Mouse (Mus musculus) cerebellum, postnatal 4 days (tissue): ENCODE results near the gene Zfp658.
A peak's percentile ranks its signal among the peaks of the same experiment; 100 is the strongest.

ENCODE experiments used
- DNase-seq, 2 experiments: peaks; one replicate each; pipeline ENCODE4 v3.0.0; 2022; ENCODE audit warnings: low spot score in 2 of 2, mixed read lengths in 1 of 2

Gene Zfp658

DNA sequence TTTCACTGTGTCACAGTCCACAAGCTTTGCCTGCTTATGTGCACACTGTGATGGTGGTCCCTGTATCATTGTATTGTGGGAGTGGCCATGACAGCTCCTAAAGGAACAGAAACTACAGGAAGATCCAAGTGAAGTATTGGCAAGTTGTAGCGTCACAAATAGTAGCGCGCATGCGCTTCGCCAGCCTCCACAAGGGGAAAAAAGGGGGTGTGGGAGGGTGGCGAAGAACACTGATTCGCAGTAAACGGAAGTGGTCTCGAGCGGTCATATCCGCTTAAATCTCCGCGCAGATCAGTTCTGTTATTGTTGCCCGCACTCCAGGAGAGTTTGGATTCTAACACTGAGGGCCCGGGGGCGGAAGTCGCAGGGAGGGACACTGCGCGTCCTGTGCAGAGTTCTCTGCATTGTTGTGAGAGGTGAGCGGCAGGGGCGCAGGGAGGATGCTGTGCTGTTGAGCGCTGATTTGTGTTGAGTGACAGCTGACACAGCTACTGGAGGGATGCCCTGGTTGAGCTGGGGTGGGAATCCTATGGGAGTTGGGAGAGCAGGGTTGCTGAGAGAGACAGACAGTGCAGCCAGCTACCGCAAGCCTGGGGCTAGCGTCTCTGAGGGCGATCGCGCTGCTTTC is at the start of gene Zfp658:
Gene Zfp658, plus strand, starts transcription at position 251 of the 628 bp plus-strand sequence.
- DNase-seq = peak; percentile 69 to 83

DNA sequence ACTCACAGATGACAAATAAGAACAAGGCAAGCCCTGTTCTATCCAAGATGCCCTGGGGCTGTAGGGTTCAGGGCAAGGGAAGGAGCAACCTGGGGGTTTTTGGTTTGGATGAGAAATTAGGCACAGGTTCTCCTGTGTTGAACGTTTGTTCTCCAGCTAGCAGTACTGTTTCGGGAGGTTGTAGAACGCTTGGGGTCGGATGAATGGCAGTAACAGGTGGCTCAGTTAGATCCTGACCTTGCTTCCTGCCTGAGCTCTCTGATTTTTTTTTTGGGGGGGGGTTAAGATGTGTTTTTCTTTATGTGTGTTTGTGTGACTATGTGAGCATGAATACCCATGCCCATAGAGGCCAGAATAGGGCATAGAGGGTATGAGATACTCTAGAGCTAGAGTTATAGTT is 49.5 kb upstream of the Zfp658 start:
- no peak for DNase-seq

DNA sequence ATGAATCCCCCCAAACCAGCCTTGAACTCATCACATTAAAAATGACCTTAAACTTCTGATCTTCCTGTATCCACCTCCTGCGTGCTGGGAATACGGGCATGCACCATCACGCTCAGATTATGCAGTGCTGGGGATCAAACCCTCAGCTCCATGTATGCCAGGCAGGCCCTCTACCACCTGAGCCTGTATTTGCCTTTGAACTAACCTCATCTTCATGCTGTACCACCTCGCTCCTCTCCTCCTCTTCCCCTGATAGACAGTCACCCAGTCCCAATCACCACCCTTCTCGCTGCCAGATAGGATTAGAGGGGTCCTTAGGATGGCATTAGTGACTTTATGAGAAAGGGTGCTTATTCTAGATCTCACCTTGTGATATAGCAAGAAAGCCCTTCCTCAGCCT is 47.0 kb upstream of the Zfp658 start:
- DNase-seq = no peak

DNA sequence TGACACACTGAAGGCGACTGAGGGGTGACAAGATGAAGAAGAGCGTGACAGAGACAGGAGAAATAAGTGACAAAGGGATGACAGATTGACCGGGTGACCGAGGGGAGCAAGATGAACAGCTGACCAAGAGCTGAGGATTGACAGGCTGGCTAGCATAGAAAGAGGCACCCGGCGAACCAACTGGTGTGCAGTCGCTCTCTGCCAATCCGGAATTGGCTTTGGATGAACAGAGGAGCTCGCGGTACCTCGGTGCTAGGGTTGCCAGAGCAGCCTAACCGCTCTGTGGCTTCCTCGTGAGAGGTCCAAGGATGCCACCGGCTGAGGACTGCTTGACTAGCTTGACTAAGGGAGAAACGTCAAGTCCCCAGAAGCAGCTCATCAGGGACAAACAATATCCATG is 43.7 kb upstream of the Zfp658 start:
- DNase-seq = peak in 1 of 2 experiments; percentile 24

DNA sequence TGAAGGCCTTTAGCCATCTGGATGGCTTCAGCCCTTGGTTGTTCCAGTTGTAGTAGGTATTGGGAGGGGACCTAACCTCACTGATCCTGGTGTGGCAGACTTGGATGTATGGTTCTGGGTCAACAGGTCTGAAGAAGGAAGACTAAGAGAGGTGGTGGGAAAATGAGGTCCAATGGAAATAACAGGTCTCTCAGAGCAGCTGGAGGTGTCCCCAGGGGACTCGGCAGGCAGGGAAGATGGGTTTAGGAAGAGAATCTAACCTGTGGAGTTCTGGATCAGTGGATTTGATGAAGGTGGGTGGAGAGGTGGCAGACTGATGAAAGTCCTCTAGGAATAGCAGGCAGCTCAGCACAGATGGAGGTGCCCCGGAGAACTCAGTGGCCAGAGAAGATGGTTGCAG is 39.3 kb upstream of the Zfp658 start:
- no peak for DNase-seq

DNA sequence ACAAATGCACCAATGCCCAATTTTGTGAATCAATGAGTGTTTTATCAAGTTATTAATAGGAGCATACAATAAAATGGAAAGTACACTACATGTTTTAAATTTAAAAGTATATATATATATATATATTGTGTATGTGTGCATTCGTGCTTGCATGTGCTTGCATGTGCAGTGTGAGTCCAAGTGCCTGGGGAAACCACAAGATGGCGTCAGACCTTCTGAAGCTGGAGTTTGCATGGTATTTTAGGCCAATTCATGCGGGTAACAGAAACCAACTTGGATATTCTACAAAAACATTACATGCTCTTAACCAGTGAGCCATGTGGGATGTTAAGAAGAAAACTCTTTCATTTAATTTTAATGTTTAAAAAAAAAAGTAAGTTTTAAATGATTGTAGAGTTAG is 36.7 kb upstream of the Zfp658 start:
- DNase-seq = no peak

DNA sequence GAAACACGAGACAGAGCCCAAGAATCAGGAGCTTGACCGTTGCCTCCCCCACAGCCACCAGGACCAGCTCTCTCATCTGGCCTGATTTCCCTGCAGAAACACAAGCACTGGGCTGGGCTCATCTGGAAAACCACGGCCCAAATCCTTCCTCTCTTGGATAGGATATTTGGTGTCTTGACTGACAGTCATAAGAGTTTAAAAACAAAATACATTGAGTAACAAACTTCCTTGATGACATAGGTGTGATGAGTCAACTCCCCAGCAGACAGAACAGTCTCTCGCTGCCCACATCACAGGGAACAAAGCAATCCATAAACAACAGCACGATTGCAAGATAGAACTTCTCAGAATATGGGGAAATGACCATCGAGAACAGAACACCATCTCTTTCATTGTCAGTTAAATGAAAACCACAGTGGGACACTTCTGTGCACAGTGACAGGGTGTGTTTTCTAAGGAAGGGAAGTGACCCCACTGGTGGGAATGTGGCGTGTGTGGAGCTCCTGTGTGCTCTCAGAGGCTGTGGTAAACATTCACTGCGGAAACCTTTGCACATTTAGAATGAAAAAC is 31.8 kb upstream of the Zfp658 start:
- no peak for DNase-seq

DNA sequence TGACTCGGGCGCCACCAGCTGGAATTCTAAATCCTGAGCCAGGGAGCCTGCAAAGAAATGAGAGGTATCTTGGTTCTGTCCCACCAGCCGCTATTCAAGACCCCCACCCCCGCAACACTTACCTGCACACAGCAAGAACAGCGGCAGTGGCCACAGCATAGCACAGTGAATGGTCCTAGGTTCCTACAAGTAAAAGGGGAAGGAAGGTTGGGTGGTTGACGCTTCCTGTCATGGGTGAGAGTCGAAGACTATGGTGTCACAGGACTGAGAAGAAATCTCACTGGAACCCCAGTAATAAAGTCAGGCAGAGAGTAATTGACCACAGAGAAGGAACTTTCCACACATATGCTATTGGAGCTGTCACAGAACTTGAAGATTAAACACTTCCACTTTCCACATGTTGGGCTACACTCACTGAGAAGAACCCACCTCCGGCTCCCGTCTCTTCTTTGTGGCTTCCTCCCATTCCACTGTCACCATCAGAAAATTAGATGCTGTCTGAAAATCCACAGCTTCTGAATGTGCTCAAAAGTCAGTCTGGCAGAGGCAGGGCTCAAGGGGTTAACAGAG is 29.0 kb upstream of the Zfp658 start:
- no peak for DNase-seq

DNA sequence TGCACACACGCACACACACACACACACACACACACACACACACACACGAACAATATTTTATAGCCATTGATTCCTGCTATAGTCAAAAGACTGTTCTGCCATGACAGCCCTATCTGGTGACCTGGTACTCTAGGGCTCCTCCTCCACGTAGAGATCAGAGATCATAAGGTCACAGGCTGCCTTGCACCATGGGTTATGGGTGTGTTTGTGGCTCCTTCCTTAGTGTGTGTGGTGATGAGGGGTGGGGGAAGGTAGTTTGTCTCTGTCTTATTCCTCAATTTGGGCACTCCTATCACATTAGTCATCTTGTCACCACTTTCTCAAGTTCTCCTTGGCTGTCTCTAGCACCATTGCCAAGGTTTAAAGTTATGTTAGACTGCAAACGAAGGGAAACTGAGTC is 23.5 kb upstream of the Zfp658 start:
- DNase-seq = no peak

DNA sequence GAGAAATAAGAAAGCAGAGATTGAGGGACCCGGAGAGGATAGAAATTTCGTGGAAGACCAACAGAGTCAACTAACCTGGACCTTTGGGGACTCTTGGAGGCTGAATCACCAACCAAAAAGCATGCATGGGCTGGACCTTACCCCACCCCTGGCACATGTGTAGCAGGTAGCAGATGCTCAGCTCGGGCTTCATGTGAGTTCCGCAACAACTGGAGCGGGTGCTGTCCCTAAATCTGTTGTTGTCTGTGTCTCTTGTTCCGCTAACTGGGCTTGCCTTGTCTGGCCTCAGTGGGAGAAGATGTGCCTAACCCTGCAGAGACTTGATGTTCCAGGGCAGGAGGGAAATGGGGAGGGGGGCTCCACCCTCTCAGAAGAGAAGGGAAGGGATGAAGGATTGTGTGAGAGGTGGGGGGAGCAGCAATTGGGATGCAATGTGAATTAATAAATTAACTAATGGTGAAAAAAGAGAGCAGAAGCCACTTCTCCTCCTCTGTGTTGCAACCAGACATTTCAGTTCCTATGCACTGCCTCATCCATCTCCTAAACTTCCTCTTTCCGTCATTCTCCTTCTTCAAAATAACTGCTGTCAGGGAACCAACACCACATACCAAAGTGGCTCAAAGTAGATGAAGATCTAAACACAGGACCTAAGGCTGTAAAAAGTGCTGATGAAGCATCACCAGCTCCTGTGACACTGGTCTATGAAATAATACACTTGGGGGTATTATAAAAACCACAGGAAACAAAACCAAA is 17.7 kb upstream of the Zfp658 start, which contains the start of gene Cd33:
Gene Cd33, minus strand, starts transcription at position 204 of the 753 bp plus-strand sequence.
- no peak for DNase-seq

DNA sequence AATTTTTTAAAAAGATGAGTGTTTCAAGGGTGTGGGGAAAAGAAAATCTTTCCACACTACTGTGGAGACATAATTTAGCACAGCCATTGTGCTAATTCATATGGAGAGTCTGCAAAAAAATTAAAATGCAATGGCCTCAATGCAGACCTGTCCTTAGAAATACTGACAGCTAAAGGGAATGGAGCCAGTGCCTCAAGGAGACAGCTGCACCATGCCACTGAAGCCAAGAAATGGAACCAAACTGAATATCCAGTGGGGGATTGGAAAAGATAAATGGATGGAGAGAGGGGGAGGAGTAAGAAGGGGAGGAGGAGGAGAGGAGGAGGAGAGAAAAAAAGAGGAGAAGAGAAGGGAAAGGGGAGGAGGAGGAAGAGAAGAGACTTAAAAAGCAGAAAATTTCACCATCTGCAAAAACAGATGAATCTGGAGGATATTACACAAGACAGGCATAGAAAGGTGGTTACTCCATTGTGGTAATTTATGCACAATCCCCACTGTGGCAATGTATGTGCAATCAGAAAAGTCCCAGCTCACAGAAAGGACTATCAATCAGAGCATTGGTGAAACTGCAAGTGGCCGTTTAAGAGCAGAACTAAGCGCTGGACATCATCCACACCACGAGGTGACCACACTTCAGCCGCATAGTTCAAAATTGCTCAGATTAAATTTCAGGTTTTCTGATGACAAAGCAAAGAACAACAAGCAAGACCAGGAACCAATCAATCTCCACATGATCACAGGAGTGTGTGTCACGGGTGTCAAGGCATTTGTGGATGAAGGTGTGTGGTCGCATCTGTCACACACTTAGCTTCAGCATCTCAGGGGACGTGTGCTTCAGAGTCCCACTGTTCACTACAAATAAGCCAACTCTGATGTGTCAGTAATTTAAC is 16.2 kb upstream of the Zfp658 start:
- DNase-seq = no peak

DNA sequence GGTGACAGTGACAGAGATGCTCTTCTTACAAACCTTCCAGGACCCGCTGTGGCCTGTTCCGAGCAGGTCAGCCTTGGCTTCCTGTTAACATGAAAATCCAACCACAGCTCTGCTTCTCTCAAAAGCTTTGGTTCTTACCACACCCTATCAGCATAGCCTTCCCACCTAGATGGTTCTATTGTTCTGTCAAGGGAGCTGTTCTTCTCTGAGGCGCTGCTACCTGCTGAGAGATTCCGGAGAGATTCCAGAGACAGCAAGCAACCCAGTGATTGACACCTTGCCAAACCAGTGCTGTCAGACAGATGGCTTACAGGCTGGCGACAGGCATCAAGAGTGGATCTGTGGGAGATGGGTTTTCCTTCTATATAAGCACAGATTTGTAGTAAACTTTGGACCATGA is 14.4 kb upstream of the Zfp658 start:
- no peak for DNase-seq

DNA sequence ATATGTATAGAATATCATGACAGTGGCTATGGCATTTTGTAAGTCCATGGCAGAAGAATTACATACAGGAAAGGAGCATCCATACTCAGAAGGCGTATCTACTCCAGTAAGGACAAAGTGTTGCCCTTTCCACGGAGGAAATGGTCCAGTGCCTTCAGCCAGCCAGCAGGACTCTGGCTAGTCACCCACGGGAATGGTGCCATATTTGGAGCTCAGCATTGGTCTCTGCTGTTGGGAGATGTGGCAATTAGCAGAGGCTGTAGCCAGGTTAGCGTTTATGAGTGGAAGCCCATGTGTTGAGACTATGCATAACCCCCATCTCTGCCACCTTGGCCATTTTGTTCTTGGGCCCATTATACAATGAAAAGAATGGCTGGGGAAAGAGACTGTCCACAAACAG is 13.8 kb upstream of the Zfp658 start:
- DNase-seq = no peak

DNA sequence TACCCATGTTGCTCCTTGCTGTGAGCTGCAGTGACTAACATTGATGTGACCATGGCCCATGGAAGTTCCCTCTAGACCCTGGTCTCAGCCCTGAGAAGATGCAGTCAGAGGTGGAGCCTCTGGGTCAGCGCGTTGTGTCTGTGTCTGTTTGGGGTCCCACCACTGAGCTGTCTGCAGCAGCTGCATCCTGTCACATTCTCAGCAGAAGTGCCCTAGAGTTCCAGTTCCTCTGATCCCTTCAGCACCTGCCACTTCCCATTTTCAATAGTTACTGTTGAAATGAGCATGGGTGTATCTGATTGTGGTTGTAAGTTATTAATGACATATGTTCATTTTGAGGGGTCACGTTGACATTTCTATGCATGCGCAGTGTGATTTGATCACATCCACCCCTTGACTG is 8.9 kb upstream of the Zfp658 start:
- no peak for DNase-seq

DNA sequence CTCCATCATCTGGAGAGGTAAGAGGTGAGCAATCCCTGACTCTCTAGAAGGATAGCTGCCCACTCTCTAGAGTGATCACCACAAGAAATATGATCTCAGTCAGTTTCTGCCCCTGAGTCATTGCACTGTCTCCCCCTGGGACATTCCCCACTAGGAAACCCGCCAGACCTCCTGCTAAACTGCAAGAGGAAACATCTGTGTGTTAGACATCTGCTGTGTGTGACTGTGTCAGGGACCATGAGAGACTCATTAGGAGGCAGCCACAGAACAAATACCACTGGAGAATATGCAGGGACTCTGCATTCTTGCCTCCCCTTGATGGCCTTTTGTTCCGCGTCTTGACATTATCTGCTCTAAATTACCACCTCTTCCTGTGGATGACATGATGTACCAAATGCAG is 7.5 kb upstream of the Zfp658 start:
- no peak for DNase-seq

DNA sequence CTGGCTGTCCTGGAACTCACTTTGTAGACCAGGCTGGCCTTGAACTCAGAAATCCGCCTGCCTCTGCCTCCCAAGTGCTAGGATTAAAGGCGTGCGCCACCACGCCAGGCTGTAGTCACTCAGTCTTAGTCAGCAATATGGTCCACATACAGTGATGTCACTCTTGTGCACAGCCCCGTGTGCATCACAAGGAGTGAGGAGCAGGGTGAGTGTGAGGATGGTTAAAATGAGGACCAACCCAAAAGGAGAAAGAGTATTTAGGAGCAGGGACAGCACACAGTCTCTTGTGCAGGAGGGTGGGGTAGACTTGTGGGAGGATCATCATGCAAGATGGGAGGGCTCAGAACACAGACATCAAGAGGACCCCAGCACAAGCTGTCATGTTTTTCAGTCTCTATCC is 6.7 kb upstream of the Zfp658 start:
- DNase-seq = no peak

DNA sequence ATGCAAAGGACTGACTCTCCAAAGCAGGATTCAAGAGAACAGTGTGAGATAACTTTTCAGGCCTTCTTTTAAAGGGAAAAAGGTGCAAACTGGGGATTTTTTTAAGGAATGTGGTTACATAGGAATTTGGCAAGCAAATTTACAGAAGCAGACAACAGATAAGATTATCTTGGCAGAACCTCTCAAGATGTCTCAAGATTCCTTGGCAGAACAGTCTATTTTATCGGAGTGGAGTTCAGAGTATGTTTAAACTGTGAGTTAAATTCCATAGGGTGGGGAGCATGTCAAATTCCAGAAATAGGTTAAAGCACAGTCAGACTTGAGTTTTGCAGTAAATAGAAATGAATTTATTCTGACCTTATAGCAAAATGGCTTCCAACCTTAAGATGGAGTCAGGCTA is 5.2 kb upstream of the Zfp658 start:
- DNase-seq = no peak

DNA sequence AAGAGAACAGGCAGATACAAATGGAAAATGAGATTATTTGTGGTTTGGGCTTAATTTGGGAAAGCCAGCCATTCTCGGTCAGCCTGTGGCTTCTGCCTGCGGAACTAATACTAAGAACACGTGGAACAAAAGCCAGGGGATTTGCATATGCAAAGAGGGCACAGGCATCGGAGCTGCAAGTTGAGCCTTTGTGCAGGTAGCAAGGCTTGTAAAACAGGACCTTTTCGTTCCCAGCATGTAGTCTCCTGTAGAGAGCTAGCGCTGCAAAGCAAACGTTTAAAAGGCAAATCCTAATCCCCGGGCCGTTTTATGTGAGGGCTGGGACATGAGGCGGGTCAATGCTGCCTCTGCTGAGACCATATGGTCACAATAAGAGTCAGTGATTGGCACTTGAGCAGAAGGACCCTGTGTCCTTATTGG is 605 bp downstream of the Zfp658 start:
- peak in 1 of 2 experiments; percentile 23 for DNase-seq

DNA sequence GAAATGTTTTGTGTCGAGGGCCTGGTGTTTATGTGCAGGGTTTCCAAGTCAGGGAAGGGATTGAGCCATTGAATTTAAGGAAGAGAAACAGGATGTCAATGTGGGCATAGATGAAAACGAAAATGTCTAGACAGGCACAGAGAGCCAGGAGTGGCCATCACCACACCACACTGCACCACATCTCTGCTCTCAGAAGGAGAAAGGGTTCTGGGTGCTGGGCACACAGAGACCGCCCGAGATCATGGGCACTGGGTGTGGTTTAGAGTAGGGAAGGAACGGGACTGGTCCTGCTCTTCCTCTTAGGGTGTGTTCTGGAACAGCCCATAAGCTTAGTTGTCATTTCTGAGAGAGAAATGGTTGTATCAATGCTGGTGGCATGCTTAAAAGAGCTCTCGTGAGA is 1.2 kb downstream of the Zfp658 start:
- DNase-seq = no peak

DNA sequence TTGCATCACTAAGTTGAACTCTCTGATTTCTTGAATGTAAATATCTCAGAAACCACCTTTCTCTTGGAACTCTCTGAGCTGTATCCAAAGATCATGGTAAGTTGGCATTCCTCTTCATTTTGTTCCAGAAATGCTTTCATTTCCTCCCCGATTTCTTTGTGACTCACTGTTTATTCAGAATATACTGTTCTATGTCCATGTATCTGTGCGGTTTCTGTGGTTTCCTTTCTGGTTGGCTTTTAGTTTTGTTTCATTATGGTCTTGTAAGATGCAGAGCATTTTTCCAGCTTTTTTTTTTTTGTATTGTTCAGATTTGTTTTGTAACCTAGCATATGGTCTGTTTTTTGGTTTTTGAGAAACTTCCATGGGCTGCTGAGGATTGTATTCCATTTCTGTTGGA is 9.2 kb downstream of the Zfp658 start:
- DNase-seq = no peak

DNA sequence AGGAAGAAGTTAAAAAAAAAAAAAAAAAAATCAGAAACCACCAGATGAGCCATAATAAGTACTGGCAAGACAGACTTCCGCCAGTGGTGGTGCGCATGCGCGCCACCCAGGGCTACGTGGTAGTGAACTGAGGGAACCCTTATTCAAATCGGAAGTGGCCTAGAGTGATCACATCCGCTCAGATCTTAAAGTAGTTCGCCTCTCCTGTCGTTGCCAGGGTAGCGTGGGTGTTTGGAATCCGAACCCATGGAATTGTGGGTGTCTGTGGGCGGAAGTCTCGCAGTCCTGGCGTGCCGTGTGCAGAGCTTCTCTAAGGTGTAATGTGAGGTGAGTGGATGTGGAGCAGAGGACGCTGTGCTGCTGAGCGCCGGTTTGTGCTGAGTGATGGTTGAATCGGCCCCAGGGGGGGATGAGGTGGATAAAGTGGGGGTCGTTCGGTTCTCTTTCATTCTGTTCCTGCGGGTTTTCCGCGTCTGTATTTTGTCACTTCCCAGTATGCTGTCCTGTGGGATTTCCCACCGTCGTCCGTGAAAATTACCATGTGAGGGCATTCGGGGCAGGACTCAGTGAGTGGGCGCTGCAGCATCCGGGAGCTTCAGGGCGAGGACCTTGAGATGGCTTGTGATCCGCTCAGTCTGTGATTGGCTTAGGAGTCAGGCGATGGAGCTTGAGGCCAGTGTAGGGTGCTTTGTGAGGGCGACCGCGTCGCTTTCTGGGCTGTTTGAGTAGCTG is 17.6 kb downstream of the Zfp658 start, which contains the start of gene Zfp719:
Gene Zfp719, plus strand, starts transcription at position 171 of the 732 bp plus-strand sequence.
- peak; percentile 66 to 83 for DNase-seq
